Mouse (Mus musculus) liver, adult 2 months (tissue): ENCODE measurements around the gene St3gal2.
"Not testable (repeated sequence)": the region's sequence is repeated elsewhere in the genome, so short reads cannot be mapped to it uniquely, and the experiment has no call there.

Source experiments
- CTCF ChIP-seq: fragments of 200-500 bp; IDR thresholded peaks from 2 replicates; pipeline ENCODE4 v1.5.1; 2011; ENCODE audit warnings: low read depth, low read length, control low read depth
- POLR2A ChIP-seq: fragments of 200-500 bp; IDR thresholded peaks from 2 replicates; pipeline ENCODE4 v1.6.1; 2011; ENCODE audit warnings: low read length, control low read depth; ENCODE audit not compliant: insufficient read depth; ENCODE audit errors: extremely low read depth

DNA sequence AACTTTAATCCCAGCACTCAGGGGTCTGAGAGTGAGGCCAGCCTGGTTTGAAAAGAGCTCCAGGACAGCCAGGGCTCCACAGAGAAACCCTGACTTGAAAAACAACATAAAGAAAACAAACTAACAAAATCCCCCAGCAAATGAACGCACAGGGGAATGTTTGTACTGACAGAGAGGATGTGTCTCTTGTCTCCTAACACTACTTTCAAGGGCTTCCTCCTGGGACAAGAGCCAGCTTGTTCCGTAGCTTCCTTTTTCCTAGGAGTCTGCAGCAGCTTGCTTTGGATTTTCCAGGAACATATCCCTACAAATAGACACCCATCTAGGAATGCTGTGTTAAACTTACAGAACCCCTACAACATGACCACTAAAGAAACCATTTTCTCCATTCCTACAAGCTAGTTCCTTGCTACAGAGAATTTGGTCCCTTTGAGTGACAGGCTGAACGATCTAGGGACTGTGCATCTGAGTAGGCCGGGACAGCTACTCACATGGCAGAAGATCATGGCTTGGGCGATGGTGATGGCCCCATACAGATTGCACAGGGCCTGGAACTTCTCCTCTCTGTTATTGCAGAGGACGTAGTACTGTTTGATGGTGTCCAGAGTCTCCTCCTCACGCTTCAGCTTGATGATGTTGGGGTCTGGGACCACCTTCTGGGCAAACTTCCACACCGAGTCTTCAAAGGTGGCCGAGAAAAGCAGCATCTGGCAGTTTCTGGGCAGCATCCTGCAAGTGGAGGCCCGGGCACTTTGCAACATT, 90.7 kb downstream of the St3gal2 start:
- TF ChIP-seq POLR2A, CTCF: not testable (repeated sequence)
